Mouse (Mus musculus): Measurements from ENCODE around the gene L3mbtl2.

The L3mbtl2 gene

DNA sequence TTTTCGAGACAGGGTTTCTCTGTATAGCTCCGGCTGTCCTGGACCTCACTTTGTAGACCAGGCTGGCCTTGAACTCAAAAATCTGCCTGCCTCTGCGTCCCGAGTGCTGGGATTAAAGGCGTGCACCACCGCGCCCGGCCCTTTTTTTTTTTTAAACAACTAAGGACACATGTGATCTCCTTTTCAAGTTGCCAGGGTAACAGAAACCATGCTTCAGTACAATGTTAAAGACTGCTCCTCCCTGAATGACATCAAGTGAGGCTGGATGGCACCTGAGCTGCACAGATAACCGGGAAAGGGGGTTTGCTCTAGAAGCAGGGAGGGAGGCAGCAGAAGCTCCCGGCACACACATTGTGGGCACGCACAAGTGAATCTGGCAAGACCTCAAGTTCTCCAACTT is 45.3 kb downstream of the L3mbtl2 start:
- no peak for DNase-seq (ENCODE audit: low read depth, low spot score)

DNA sequence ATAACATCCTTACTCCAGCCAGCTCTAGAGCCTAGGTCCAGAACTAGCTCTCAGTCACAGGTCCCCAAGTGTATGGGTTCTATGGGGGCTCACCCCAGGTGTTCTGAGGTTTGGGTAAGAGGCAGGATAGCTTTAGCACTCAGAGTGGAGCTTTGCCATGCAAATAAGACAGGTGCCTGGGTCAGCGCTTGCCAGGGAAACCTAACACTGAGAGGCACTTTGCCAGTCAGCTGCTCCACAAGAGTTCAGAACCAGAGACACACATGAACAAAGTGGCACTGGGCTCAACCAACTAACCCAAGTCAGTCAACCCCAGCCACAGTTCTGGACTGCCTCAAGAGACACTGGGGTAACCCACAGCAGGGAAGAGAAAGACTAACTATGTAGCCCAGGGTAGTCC is 46.0 kb downstream of the L3mbtl2 start:
- peak; percentile 66 for DNase-seq (ENCODE audit: low read depth, low spot score)

DNA sequence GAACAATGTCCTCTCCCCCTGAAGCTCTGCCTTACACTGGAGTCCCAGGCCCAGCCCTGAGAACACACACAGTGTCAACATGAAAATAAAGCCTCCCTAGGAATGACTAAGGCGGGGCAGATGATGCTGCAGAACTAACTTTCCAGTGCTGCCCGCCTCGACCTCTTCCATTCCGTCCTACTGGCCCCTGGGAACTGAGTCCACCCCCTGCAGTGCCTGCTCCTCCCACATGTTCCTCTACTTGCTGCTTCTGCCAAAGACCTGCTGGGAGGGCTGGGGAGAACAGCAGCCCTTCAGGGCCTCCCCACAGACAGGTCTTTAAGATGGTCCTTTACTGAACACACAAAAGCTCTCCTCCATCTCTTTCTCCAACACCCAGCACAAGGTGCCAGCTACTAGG is 47.1 kb downstream of the L3mbtl2 start:
- no peak for DNase-seq (ENCODE audit: low read depth, low spot score)

DNA sequence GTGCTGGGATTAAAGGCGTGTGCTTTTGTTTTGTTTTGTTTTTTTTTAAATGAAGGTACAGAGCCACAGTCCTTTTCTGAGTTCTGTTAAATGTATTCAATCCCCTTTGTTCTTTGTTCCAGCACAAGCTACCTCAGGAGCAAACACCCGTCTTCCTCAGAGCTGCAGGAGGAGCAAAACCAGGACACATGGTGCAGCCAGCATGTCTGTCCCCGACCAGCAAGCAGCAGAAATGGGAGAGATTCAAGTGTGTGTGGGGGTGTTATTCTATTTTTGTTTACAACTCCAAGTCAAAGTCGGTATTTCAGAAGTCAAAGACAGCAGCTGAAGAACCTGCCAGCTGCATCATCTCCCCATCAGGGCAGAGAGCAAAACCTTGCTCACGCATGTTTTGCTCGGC is 50.1 kb downstream of the L3mbtl2 start:
- DNase-seq (ENCODE audit: low read depth, low spot score): no peak

DNA sequence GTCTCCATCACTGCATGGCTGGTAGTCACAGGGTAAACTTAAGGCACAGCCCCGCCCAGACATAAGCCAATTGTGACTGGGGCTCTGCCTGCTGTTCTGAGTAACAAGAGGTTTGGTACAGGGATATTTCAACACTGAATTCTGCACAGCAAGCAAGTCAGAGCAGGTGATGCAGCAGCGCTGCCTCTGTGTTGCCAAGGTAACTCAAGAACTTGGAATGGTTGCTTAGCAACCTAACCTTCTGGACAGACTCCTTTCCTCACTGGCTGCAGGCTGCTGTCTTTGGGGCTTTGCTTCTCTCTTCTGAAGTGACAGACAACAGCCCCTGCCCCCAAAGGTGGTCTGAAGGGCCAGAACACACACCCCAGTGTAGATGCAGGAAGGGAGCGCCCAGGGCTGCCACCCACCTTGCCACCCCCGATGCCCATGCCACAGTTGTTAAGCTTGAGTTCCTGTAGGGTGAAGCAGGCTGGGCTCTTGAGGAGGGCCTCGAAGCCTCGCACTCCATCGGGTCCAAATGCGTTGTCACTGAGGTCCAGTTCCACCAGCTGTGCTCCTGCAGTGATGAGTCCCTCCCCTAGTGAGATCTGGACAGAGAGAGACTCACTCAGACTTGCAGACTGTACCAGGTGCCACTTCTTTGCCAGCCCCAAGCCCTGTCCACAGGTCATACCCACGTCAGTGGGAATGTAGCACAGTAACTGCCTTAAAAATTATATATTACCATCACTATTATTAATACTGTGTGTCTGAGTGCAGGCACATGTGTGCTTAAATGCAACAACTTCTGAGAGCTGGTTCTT is 54.8 kb downstream of the L3mbtl2 start:
- DNase-seq (ENCODE audit: low read depth, low spot score): no peak

DNA sequence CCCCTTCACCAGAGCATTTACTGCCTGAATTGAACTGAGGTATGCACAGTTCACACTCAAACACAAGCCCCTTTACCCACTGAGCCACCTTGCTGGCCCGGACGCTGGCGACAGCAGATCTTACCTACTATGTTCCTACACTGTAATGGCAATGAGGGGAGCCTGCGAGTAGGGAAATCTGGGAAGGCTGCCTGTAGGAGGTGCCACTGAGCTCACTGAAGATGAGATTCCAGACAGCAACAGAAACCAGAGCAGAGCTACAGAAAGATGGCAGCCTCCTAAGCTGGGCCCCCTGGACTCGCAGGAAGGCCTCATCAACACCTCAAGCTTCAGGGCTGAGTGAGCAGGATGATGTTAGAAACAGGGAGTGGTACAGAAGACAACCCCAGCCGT is 55.4 kb downstream of the L3mbtl2 start:
- no peak for DNase-seq (ENCODE audit: low read depth, low spot score)

DNA sequence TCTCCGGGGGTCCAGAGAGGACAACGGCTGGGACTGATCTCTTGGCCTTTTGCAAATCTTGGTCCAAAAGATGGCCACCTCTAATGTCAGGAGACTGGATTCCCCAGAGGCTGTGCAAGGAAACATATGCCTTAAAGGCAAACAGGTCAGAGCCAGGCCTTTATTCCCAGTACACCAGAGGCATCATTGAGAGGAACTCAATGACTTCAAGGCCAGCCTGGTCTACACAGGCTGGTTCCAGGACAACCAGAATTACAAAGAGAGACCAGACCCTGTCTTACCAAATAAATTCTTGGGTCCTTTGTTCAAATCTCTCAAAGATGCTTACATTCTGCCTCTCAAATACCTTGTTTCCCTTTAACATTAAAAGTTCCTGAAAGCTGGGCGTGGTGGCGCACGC is 58.7 kb downstream of the L3mbtl2 start:
- DNase-seq (ENCODE audit: low read depth, low spot score): no peak

DNA sequence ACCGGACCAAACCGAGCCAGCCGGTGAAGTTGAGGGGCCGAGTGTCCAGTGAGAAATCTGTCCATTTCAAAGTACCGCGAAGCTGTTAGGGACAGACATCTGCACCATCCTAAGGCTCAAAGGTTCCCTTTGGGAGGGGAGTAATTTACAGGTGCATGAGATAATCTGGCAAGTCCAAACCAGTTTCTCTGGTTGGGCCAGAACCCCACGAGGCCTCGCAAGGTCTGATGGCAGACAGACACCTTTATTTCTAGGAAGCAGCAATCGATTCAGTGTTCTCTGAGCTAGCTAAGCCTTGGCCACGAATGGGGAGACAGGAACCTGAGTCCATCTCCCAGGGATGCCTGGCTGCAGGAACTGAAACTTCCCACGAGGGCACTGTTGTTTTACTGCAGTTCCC is 60.0 kb downstream of the L3mbtl2 start:
- DNase-seq (ENCODE audit: low read depth, low spot score): no peak

DNA sequence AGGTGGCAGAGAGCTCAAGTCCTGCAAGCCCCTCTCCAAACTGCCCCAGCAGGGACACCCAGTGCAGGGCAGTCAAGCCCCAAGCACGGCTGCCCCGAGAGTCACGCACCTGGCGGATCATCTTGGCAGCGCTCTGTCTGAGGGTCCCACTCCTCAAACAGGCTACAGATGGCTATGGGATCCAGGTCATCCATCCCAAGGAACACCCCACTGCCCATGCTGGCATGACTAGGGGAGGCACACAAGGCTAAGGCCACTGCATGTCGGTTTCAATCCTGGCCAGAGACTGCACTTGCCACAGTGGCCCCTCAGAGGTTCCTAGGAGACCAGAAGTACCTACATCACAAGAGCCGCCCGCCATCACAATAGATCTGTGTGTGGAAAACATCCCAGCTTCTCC is 62.3 kb downstream of the L3mbtl2 start:
- DNase-seq (ENCODE audit: low read depth, low spot score): no peak

DNA sequence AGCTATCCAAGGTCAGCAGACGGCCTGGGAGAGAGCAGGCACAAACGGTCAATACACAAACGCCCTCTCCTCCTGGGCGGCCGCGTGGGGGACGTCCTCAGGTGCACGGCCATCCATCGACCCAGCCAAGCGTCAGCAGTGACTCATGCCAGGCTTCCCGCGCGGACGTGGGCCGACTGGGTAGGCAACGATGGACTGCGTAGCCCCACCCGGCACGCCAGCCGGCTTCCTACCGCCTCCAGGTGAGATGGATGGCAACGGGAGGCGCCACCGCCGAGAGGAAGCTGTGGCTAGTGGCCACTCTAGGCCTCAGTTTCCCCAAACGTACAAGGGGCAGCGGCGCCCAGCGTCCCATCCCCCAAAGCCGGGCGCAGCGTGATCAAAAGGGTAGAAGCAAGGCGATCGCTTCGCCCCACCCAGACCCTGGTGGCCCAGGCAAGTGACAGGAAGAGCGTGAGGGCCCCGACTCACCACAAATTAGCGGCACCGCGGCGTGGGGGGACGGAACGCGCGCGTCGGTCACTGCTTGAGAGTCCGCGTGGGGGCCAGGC is 65.6 kb downstream of the L3mbtl2 start:
- no peak for DNase-seq (ENCODE audit: low read depth, low spot score)

DNA sequence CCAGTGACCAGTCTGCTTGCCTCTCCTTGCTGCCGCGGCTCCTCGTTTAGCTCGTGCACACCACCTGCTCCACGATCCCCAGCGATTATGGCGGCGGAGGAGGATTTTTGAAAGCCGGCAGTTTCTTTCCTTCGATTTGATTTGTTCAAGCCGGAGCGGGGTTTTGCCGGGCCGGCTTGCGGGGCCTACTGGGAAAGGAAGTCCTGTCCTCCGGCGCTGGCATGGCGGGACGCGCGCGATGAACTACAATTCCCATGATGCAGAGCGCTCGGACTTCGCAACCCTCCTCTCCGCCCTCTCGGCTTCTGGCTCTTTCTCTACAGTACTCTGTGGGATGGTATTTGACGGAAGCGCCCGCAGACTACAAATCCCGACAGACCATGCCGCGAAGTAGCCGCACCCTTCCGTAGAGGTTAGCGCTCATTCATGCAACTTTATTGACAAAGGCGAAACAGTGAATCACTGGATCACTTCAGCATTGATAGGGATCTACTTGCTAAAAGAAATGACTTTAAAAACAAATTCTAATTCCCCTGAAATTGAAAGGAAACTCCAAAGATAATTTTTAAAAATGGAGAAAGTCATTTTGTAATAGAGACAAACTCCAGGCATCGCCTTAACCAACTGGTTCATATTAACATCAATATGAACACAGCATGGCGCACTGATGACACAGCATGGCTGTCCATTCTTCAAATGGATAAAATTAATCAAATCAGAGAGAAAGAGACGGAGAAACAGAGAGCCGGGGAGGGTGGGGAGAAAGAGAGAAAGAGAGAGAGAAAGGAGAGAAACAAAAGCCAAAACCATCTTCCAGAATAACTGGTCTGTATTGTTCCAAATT is 66.3 kb downstream of the L3mbtl2 start:
- DNase-seq (ENCODE audit: low read depth, low spot score): peak; percentile 97

DNA sequence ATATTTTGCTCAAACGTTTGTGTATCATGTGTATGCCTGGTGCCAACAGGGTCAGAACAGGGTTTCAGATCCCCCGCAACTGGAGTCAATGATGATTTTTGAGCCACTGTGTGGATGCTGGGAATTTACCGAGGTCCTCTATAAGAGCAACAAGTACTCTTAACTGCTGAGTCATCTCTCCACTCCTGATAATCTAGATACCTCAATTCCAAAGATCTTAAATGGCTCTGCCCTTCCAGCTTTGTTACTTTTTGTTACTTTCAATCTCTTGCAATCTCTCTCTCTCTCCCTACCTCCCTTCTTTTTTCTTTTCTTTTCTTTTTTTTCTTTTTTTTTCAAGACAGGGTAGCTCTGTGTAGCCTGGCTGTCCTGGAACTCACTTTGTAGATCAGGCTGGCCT is 71.4 kb downstream of the L3mbtl2 start:
- no peak for DNase-seq (ENCODE audit: low read depth, low spot score)

All from skeletal muscle tissue, adult 2 months (tissue).